Mouse (Mus musculus) CH12.LX (cell line): ENCODE results near the gene Tada3. TPM values are rescaled to one million over a fixed set of nuclear protein-coding genes. Genes with fewer than 3 reads are reported as not detected.

ENCODE experiments used
- DNase-seq: peaks from one replicate; pipeline ENCODE4 v3.0.0-alpha.2; 2013; ENCODE audit errors: extremely low read depth
- H3K27ac ChIP-seq: 2 replicates; pipeline ENCODE4 v1.5.1; 2012; ENCODE audit warnings: low read depth, mild to moderate bottlenecking, control low read depth, moderate library complexity; ENCODE audit not compliant: insufficient read depth
- H3K27me3 ChIP-seq: replicated peaks from 2 replicates; pipeline ENCODE3; 2012; ENCODE audit warnings: inconsistent platforms
- H3K36me3 ChIP-seq, 2 experiments: replicated peaks in 1 of 2; 2 replicates each; pipeline versions ENCODE3 to v1.6.1; 2012; ENCODE audit warnings: inconsistent platforms in 1 of 2, low read length in 1 of 2, mild to moderate bottlenecking in 1 of 2, mixed read lengths in 1 of 2, moderate library complexity in 1 of 2; ENCODE audit not compliant: control insufficient read depth in 1 of 2, insufficient read depth in 1 of 2
- H3K4me1 ChIP-seq, 2 experiments: 2 replicates each; pipeline ENCODE4 v1.6.1; 2012; ENCODE audit warnings: inconsistent platforms in 1 of 2, moderate library complexity in 1 of 2; ENCODE audit not compliant: insufficient read depth in 2 of 2, control insufficient read depth in 1 of 2
- H3K4me2 ChIP-seq: 2 replicates; pipeline ENCODE4 v1.6.1; 2012; ENCODE audit warnings: low read depth, mild to moderate bottlenecking, control low read depth; ENCODE audit not compliant: poor library complexity, insufficient read depth, severe bottlenecking
- H3K4me3 ChIP-seq, 3 experiments: fragments of 150-350 bp in 1 of 3; sonication (generic) in 1 of 3; replicated peaks in 1 of 3; 2 replicates each; pipeline versions ENCODE3 to v1.5.1; 2011 to 2012; ENCODE audit warnings: low read depth in 2 of 3, low read length in 2 of 3, mild to moderate bottlenecking in 2 of 3, moderate library complexity in 2 of 3, control low read depth in 1 of 3, improper control_type of control experiment in 1 of 3, inconsistent platforms in 1 of 3, mixed read lengths in 1 of 3; ENCODE audit not compliant: poor library complexity in 1 of 3
- H3K79me2 ChIP-seq: replicated peaks from 2 replicates; pipeline ENCODE4 v1.6.1; 2012; ENCODE audit warnings: mild to moderate bottlenecking, moderate library complexity; ENCODE audit not compliant: control insufficient read depth, poor library complexity, insufficient read depth, severe bottlenecking; ENCODE audit errors: extremely low read depth
- H3K9ac ChIP-seq: 2 replicates; pipeline ENCODE4 v1.6.1; 2012; ENCODE audit warnings: low read depth, mild to moderate bottlenecking, control low read depth, moderate library complexity; ENCODE audit not compliant: insufficient read depth
- H3K9me3 ChIP-seq: replicated peaks from 2 replicates; pipeline ENCODE3; 2012; ENCODE audit warnings: low read length, inconsistent platforms, mixed read lengths
- E2F4 ChIP-seq: IDR thresholded peaks from 2 replicates; pipeline ENCODE4 v1.6.1; 2011; ENCODE audit warnings: low read depth, low read length, improper control_type of control experiment; ENCODE audit not compliant: insufficient replicate concordance
- ELF1 ChIP-seq: IDR thresholded peaks from 2 replicates; pipeline ENCODE4 v1.6.1; 2014; ENCODE audit warnings: low read depth, mild to moderate bottlenecking, inconsistent platforms, low read length, improper control_type of control experiment
- EP300 ChIP-seq: IDR thresholded peaks from 2 replicates; pipeline ENCODE4 v1.6.1; 2011; ENCODE audit warnings: low read length, improper control_type of control experiment
- GABPA ChIP-seq: IDR thresholded peaks from 2 replicates; pipeline ENCODE4 v1.6.1; 2012; ENCODE audit warnings: low read depth, low read length, improper control_type of control experiment, inconsistent platforms; ENCODE audit not compliant: insufficient replicate concordance
- HCFC1 ChIP-seq: IDR thresholded peaks from 2 replicates; pipeline ENCODE4 v1.6.1; 2012; ENCODE audit warnings: low read depth, mild to moderate bottlenecking, inconsistent platforms, low read length, improper control_type of control experiment
- JUND ChIP-seq: conservative IDR thresholded peaks from 2 replicates; pipeline ENCODE4 v1.6.1; 2011; ENCODE audit warnings: low read depth, low read length, improper control_type of control experiment
- KAT2A ChIP-seq: IDR thresholded peaks from 2 replicates; pipeline ENCODE4 v1.6.1; 2012; ENCODE audit warnings: low read length, improper control_type of control experiment, inconsistent platforms; ENCODE audit not compliant: insufficient replicate concordance
- MEF2A ChIP-seq: IDR thresholded peaks from 2 replicates; pipeline ENCODE4 v1.6.1; 2014; ENCODE audit warnings: low read depth, mild to moderate bottlenecking, inconsistent platforms, low read length, improper control_type of control experiment, borderline replicate concordance
- MXI1 ChIP-seq: IDR thresholded peaks from 2 replicates; pipeline ENCODE4 v1.6.1; 2011; ENCODE audit warnings: mild to moderate bottlenecking, low read depth, low read length, improper control_type of control experiment
- NELFE ChIP-seq: IDR thresholded peaks from 2 replicates; pipeline ENCODE4 v1.6.1; 2011; ENCODE audit warnings: low read depth, low read length, improper control_type of control experiment
- POLR2A ChIP-seq: IDR thresholded peaks from 2 replicates; pipeline ENCODE4 v1.6.1; 2011; ENCODE audit warnings: low read depth, mild to moderate bottlenecking, improper control_type of control experiment, low read length
- RAD21 ChIP-seq: IDR thresholded peaks from 2 replicates; pipeline ENCODE4 v1.6.1; 2011; ENCODE audit warnings: low read depth, mild to moderate bottlenecking, low read length, improper control_type of control experiment, moderate library complexity
- RCOR1 ChIP-seq: conservative IDR thresholded peaks from 2 replicates; pipeline ENCODE4 v1.6.1; 2012; ENCODE audit warnings: low read depth, mild to moderate bottlenecking, inconsistent platforms, low read length, improper control_type of control experiment
- TCF12 ChIP-seq: IDR thresholded peaks from 2 replicates; pipeline ENCODE4 v1.6.1; 2014; ENCODE audit warnings: low read depth, mild to moderate bottlenecking, inconsistent platforms, low read length, improper control_type of control experiment
- UBTF ChIP-seq: IDR thresholded peaks from 2 replicates; pipeline ENCODE4 v1.6.1; 2012; ENCODE audit warnings: low read depth, mild to moderate bottlenecking, inconsistent platforms, low read length, improper control_type of control experiment, moderate library complexity
- USF1 ChIP-seq: IDR thresholded peaks from 2 replicates; pipeline ENCODE4 v1.6.1; 2014; ENCODE audit warnings: low read depth, mild to moderate bottlenecking, inconsistent platforms, low read length, improper control_type of control experiment
- ZC3H11A ChIP-seq: IDR thresholded peaks from 2 replicates; pipeline ENCODE4 v1.6.1; 2012; ENCODE audit warnings: low read depth, mild to moderate bottlenecking, inconsistent platforms, low read length, improper control_type of control experiment
- ZKSCAN1 ChIP-seq: IDR thresholded peaks from 2 replicates; pipeline ENCODE4 v1.6.1; 2012; ENCODE audit warnings: low read depth, inconsistent platforms, low read length, improper control_type of control experiment, borderline replicate concordance
- ZNF384 ChIP-seq: IDR thresholded peaks from 2 replicates; pipeline ENCODE4 v1.6.1; 2012; ENCODE audit warnings: low read depth, low read length, improper control_type of control experiment, inconsistent platforms
- dilution Hi-C: fragments of 300-500 bp; cut with MboI; formaldehyde crosslinking; loops from 2 replicates; pipeline ENCODE4 v1.14.3; 2020; ENCODE audit warnings: low sequenced_read_pairs; ENCODE audit not compliant: extremely low pct_unique_long_range_greater_than_20kb, extremely low pct_ligation_motif_present
- in situ Hi-C: fragments of 300-500 bp; cut with MboI; formaldehyde crosslinking; loops from 3 replicates; pipeline ENCODE4 v1.14.3; 2019; ENCODE audit warnings: low sequenced_read_pairs, low pct_ligation_motif_present, low pct_unique_long_range_greater_than_20kb, mixed read lengths
- polyA plus RNA-seq: library from polyadenylated mRNA; unstranded; fragments of >175 nt; gene quantifications from 2 replicates; pipeline ENCODE4 v1.2.1, GENCODE M21; 2012; ENCODE audit warnings: low read depth; ENCODE audit not compliant: insufficient read length
- total RNA-seq, 2 experiments: library from RNA; depleted of rRNA; stranded (reverse); fragments of 300-350 nt in 1 of 2; fragments of >200 nt in 1 of 2; gene quantifications; 2 replicates each; pipeline ENCODE4 v1.2.3; 2012 to 2014

Gene Tada3
- total and polyA plus RNA-seq, 3 experiments, result 7.2 to 28.2 (median 19.4) TPM

- Histone ChIP-seq H3K36me3 (peaks cover 0 to under 1% of the 10 kb centered on the region in 2 experiments), H3K9ac (no peak overlapping the region), H3K27ac (no peak overlapping the region), H3K79me2 (no peaks in the 10 kb centered on the region)
- dilution Hi-C loops, result no loop called here
- TF ChIP-seq ZC3H11A (no peak), GABPA (no peak), JUND (no peak), E2F4 (no peak), ZNF384 (no peak), ZKSCAN1 (no peak), UBTF (no peak), ELF1 (no peak), HCFC1 (no peak)
- TF ChIP-seq, all 38 proteins: peak for 0
- no peak overlapping the region for H3K4me2 ChIP-seq
- H3K4me3 ChIP-seq, result no peak overlapping the region
- in situ Hi-C loops, result no loop called here
- peaks cover 4% of the 10 kb centered on the region for H3K27me3 ChIP-seq
- H3K4me1 ChIP-seq, result peaks cover 0 to 7% of the 10 kb centered on the region in 2 experiments; a peak in 1 of 4 replicates
- no peaks in the 10 kb centered on the region for H3K9me3 ChIP-seq
- DNase-seq, result no peak
Measured at GRCm38 (mm10) chr6:113344321-113344720, 33.4 kb downstream of the Tada3 start.

- dilution Hi-C loops, result no loop called here
- DNase-seq, result no peak
- TF ChIP-seq RCOR1, result no peak
- TF ChIP-seq POLR2A, result peak; percentile 37
- TF ChIP-seq EP300, result no peak
- TF ChIP-seq UBTF, result no peak
- TF ChIP-seq MEF2A, result no peak
- TF ChIP-seq RAD21, result no peak
- no peak for TF ChIP-seq MXI1
- TF ChIP-seq USF1, result no peak
- TF ChIP-seq ZNF384, result no peak
- TF ChIP-seq TCF12, result 0 out of 2 replicates have a peak, but pooled peaks have one; percentile 9
- no peak for TF ChIP-seq ZKSCAN1
- TF ChIP-seq NELFE, result no peak
- TF ChIP-seq KAT2A, result no peak
Measured at GRCm38 (mm10) chr6:113343177-113344092, 34.2 kb downstream of the Tada3 start, which contains the start of gene Camk1. TSS of gene Camk1 (minus strand) at chr6:113343984.

More at GRCm38 (mm10) chr6:113343177-113344092, 34.2 kb downstream of the Tada3 start, which contains the start of gene Camk1:
- Histone ChIP-seq H3K4me1 (peaks cover 0 to 5% of the 10 kb centered on the region in 2 experiments; a peak in 1 of 4 replicates), H3K9ac (peak within 1 kb of the TSS; percentile 4; the same call in 1 of the 2 replicates), H3K27ac (no peak within 1 kb of the TSS), H3K36me3 (peaks cover 0 to 2% of the 10 kb centered on the region in 2 experiments), H3K79me2 (no peaks in the 10 kb centered on the region), H3K4me2 (peak within 1 kb of the TSS; percentile 4; the same call in 1 of the 2 replicates), H3K4me3 (peak within 1 kb of the TSS in 2 of 3 experiments; percentile 13 to 51), H3K27me3 (peaks cover 4% of the 10 kb centered on the region), H3K9me3 (no peaks in the 10 kb centered on the region)
- in situ Hi-C loops, result no loop called here
